ENCODE assay signal across 8 mouse cellular contexts in genomic region chr15:4025508-4025904, GRCm38 (mm10). TPM values are rescaled to one million over a fixed set of nuclear protein-coding genes. Genes with fewer than 3 reads are reported as not detected.
DNase-seq lines count a peak whose midpoint lies in the region; ATAC-seq and TF ChIP-seq lines count a peak whose summit lies in the region.

No protein-coding gene starts in this region.

- no peaks in the 10 kb centered on the region for H3K9me3 ChIP-seq in ES-Bruce4 (replicated peaks; ENCODE audit: control insufficient read depth, insufficient read depth, low read length, poor library complexity, severe bottlenecking)
- H3K9me3 ChIP-seq in heart, embryonic 16.5 days (replicated peaks; ENCODE audit: control insufficient read depth, low read length) = no peaks in the 10 kb centered on the region
- H3K9me3 ChIP-seq in liver, embryonic 15.5 days (replicated peaks) = no peaks in the 10 kb centered on the region

- no peak for ATAC-seq in heart, embryonic 16.5 days (replicated peaks; ENCODE audit: extremely low read depth, insufficient read depth, low FRiP score)
- no peak for ATAC-seq in liver, embryonic 15.5 days (ENCODE audit: insufficient read depth)
- ATAC-seq in frontal cortex, adult (ENCODE audit: low TSS enrichment) = no peak

- no peak overlapping the region for H3K27ac ChIP-seq in ES-Bruce4 (ENCODE audit: insufficient read depth, low read length)
- peak overlapping the region; percentile 75 for H3K27ac ChIP-seq in bone marrow macrophage, adult 2 months (ENCODE audit: insufficient read depth, low read depth, low read length)
- peak overlapping the region; percentile 100 for H3K27ac ChIP-seq in heart, embryonic 16.5 days (ENCODE audit: low read length)
- no peak overlapping the region for H3K27ac ChIP-seq in liver, embryonic 15.5 days (replicated peaks)

- H3K4me2 ChIP-seq in heart, embryonic 16.5 days (ENCODE audit: low read depth, low read length) = peak overlapping the region; percentile 78
- peak overlapping the region; percentile 81; the same call in 1 of the 2 replicates for H3K4me2 ChIP-seq in liver, embryonic 15.5 days

- H3K27me3 ChIP-seq in ES-Bruce4 (ENCODE audit: control insufficient read depth, insufficient read depth, low read length, poor library complexity, severe bottlenecking) = no peaks in the 10 kb centered on the region
- H3K27me3 ChIP-seq in heart, embryonic 16.5 days (ENCODE audit: control insufficient read depth, insufficient read depth, low read length) = no peaks in the 10 kb centered on the region
- H3K27me3 ChIP-seq in liver, embryonic 15.5 days = peaks cover 12% of the 10 kb centered on the region

- no peak for TF ChIP-seq EP300 in ES-Bruce4 (IDR thresholded peaks at IDR 0.05; ENCODE audit: insufficient read depth, low read depth, low read length)

- H3K4me3 ChIP-seq in ES-Bruce4 (ENCODE audit: low read depth, low read length) = no peak overlapping the region
- H3K4me3 ChIP-seq in bone marrow macrophage, adult 2 months (ENCODE audit: insufficient read depth, low read length) = no peak overlapping the region
- H3K4me3 ChIP-seq in heart, embryonic 16.5 days (ENCODE audit: low read length) = peak overlapping the region; percentile 91
- no peak overlapping the region for H3K4me3 ChIP-seq in liver, embryonic 15.5 days (replicated peaks)

- TF ChIP-seq POLR2A in ES-Bruce4 (IDR thresholded peaks at IDR 0.05; ENCODE audit: insufficient read depth, low read length) = no peak
- no peak for TF ChIP-seq POLR2A in bone marrow macrophage, adult 2 months (IDR thresholded peaks at IDR 0.05; ENCODE audit: borderline replicate concordance, low read depth, low read length)

- intact Hi-C loops in left cerebral cortex, postnatal 36 days (cut with DNase I) = loop anchor here (5.0 kb wide), 2 partner anchors 68 to 443 kb away; partner anchors contain the start of gene Ghr
- intact Hi-C loops in left cerebral cortex, postnatal 25 days (cut with DNase I) = loop anchor here (5.0 kb wide), 2 partner anchors 48 to 68 kb away; partner anchors contain the start of gene Fbxo4

- H3K36me3 ChIP-seq in ES-Bruce4 (ENCODE audit: control insufficient read depth, insufficient read depth, low read length, poor library complexity, severe bottlenecking) = no peaks in the 10 kb centered on the region
- no peaks in the 10 kb centered on the region for H3K36me3 ChIP-seq in heart, embryonic 16.5 days (ENCODE audit: control insufficient read depth, insufficient read depth)
- H3K36me3 ChIP-seq in liver, embryonic 15.5 days (replicated peaks) = no peaks in the 10 kb centered on the region

- TF ChIP-seq CTCF in ES-Bruce4 (IDR thresholded peaks at IDR 0.05; ENCODE audit: low read depth, low read length) = no peak
- no peak for TF ChIP-seq CTCF in bone marrow macrophage, adult 2 months (IDR thresholded peaks at IDR 0.05; ENCODE audit: low read depth, low read length)

- peak overlapping the region; percentile 64; the same call in 1 of the 2 replicates for H3K9ac ChIP-seq in ES-Bruce4 (ENCODE audit: low read depth, poor library complexity, severe bottlenecking)
- peak overlapping the region; percentile 95 for H3K9ac ChIP-seq in heart, embryonic 16.5 days (ENCODE audit: low read length)
- no peak overlapping the region for H3K9ac ChIP-seq in liver, embryonic 15.5 days

- WGBS in heart, embryonic 16.5 days = 37% methylated on average over 11 of the region's 11 CpGs
- WGBS in liver, embryonic 15.5 days (ENCODE audit: insufficient replicate concordance) = 56% methylated on average over 11 of the region's 11 CpGs

- H3K4me1 ChIP-seq in ES-Bruce4 (ENCODE audit: control insufficient read depth, insufficient read depth, low read length) = peaks cover 2% of the 10 kb centered on the region
- H3K4me1 ChIP-seq in bone marrow macrophage, adult 2 months (ENCODE audit: control insufficient read depth, insufficient read depth, low read length) = peaks cover 30% of the 10 kb centered on the region
- H3K4me1 ChIP-seq in heart, embryonic 16.5 days (ENCODE audit: control insufficient read depth, insufficient read depth, low read length) = peaks cover 23% of the 10 kb centered on the region
- H3K4me1 ChIP-seq in liver, embryonic 15.5 days (replicated peaks) = peaks cover 11% of the 10 kb centered on the region; the same call in 1 of the 2 replicates

- no peak for DNase-seq in left cerebral cortex, postnatal 36 days (ENCODE audit: low spot score in 2 of 2)
- DNase-seq in lung, postnatal 25 days (ENCODE audit: low spot score) = no peak
- no peak for DNase-seq in left cerebral cortex, postnatal 25 days (ENCODE audit: low spot score in 2 of 2)

RNA-seq across cellular contexts. Expression of gene Oxct1, which starts 0.7 kb away (rescaled TPM):
- 31.9 and 45.8 TPM in 2 replicates for polyA plus RNA-seq in ES-Bruce4 (2011; ENCODE audit: insufficient read depth, insufficient read length, low read depth, missing spikeins)
- 109 and 112 TPM in 2 replicates for polyA plus RNA-seq in bone marrow macrophage, adult 2 months (2012; ENCODE audit: insufficient read depth, insufficient read length, missing spikeins)
- polyA plus RNA-seq in heart, embryonic 16.5 days (2015; fragmentation: Nextera tagmentation; extraction: Ambion mirVana) = 323 and 384 TPM in 2 replicates
- polyA plus RNA-seq in liver, embryonic 15.5 days (2015; fragmentation: Nextera tagmentation; extraction: Ambion mirVana) = 21.5 and 25.7 TPM in 2 replicates
- total RNA-seq in left cerebral cortex, postnatal 36 days (2021) = 100 to 1,000 TPM; 327 to 348 TPM
- total RNA-seq in left cerebral cortex, postnatal 25 days (2021) = 100 to 1,000 TPM; 369 to 401 TPM

RNA-seq across cellular contexts. Expression of gene AW549877, which starts 30.0 kb away (rescaled TPM):
- 57.6 and 67.1 TPM in 2 replicates for polyA plus RNA-seq in ES-Bruce4 (2011; ENCODE audit: insufficient read depth, insufficient read length, low read depth, missing spikeins)
- 73.6 and 85.0 TPM in 2 replicates for polyA plus RNA-seq in bone marrow macrophage, adult 2 months (2012; ENCODE audit: insufficient read depth, insufficient read length, missing spikeins)
- 22.7 and 23.2 TPM in 2 replicates for polyA plus RNA-seq in heart, embryonic 16.5 days (2015; fragmentation: Nextera tagmentation; extraction: Ambion mirVana)
- 6.6 and 6.7 TPM in 2 replicates for polyA plus RNA-seq in liver, embryonic 15.5 days (2015; fragmentation: Nextera tagmentation; extraction: Ambion mirVana)
- 10 to 100 TPM; 43.8 to 46.8 TPM for total RNA-seq in left cerebral cortex, postnatal 36 days (2021)
- 10 to 100 TPM; 43.8 to 49.9 TPM for total RNA-seq in left cerebral cortex, postnatal 25 days (2021)

RNA-seq across cellular contexts. Expression of gene Fbxo4, which starts 46.1 kb away (rescaled TPM):
- polyA plus RNA-seq in ES-Bruce4 (2011; ENCODE audit: insufficient read depth, insufficient read length, low read depth, missing spikeins) = 6.6 and 7.3 TPM in 2 replicates
- 18.1 and 20.1 TPM in 2 replicates for polyA plus RNA-seq in bone marrow macrophage, adult 2 months (2012; ENCODE audit: insufficient read depth, insufficient read length, missing spikeins)
- polyA plus RNA-seq in heart, embryonic 16.5 days (2015; fragmentation: Nextera tagmentation; extraction: Ambion mirVana) = 12.4 and 13.1 TPM in 2 replicates
- 2.9 and 3.2 TPM in 2 replicates for polyA plus RNA-seq in liver, embryonic 15.5 days (2015; fragmentation: Nextera tagmentation; extraction: Ambion mirVana)
- total RNA-seq in left cerebral cortex, postnatal 36 days (2021) = 1 to 10 TPM; 6.9 to 7.5 TPM
- total RNA-seq in left cerebral cortex, postnatal 25 days (2021) = 1 to 10 TPM; 7.8 to 8.5 TPM

Comparison
In these comparisons a context has a peak if more than half of its experiments do, and no peak if none do; other contexts are left out.
1. H3K27ac ChIP-seq: peak in bone marrow macrophage, adult 2 months (single experiment) and heart, embryonic 16.5 days (single experiment); none in ES-Bruce4 (single experiment) and liver, embryonic 15.5 days (single experiment).